Mouse (Mus musculus): ENCODE measurements around the gene Gm17660. TPM values are rescaled to one million over a fixed set of nuclear protein-coding genes. Genes with fewer than 3 reads are reported as not detected.
"Not testable (repeated sequence)": the region's sequence is repeated elsewhere in the genome, so short reads cannot be mapped to it uniquely, and the experiment has no call there.

Gene Gm17660
- total RNA-seq, 2 experiments from 2014 or later = not detected

DNA sequence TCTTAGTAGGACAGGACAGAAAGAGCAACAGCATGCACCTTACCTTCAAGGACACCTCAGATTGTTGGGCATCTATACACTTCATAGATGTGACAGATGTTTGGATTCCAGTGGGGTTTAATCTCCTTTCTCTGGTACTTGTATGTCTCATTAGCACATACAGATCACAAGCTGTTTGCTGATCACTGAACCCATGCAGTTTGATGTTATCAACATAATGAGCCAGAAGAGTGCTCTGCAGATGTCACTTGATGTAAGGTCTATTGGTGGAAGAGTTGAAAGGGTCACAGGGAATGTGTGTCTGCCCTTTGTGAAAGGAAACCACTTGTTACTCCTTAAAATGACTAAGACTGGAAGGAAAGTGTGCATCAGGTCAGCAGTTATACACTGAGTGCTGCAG, 42.3 kb downstream of the Gm17660 start:
- Histone ChIP-seq H3K27ac (no peak overlapping the region), H3K4me3 (no peak overlapping the region)
- intact Hi-C loops (cut with DNase I) = no loop called here
- TF ChIP-seq CTCF (IDR thresholded peaks at IDR 0.05) = no peak
- no peak for DNase-seq (ENCODE audit: extremely low spot score in 1 of 2, low spot score in 2 of 2)

DNA sequence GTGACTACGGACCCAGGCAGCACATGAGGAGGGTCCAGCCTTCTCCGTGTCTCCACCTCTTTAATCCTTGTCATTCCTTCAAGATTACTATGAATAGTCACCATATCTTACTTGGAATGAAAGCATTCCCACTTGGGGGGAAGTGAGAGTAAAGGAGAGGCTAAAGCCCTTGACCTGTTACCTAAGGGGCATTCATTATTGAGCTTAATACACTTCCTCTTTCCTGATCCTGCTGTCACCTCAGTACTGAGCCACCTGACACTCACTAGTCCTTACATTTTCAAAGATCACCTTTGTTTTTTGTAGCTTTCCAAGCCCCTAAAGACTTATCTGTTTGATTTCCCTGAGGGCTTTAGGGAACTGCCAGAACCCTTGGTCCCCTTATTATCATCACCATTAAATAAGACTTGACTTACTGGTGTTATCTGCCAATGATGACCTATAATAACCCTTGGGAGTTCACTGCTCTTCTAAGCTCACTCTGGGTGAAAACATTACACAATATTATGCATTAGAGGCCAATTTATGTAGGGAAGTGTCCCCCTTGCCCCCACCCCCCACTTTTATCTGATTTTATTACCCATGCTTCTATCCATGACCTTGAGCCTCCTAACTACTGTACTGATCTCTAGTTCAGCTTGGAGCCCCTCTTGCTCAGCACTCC, 44.8 kb downstream of the Gm17660 start:
- intact Hi-C loops (cut with DNase I) = no loop called here
- no peak for TF ChIP-seq CTCF (IDR thresholded peaks at IDR 0.05)

DNA sequence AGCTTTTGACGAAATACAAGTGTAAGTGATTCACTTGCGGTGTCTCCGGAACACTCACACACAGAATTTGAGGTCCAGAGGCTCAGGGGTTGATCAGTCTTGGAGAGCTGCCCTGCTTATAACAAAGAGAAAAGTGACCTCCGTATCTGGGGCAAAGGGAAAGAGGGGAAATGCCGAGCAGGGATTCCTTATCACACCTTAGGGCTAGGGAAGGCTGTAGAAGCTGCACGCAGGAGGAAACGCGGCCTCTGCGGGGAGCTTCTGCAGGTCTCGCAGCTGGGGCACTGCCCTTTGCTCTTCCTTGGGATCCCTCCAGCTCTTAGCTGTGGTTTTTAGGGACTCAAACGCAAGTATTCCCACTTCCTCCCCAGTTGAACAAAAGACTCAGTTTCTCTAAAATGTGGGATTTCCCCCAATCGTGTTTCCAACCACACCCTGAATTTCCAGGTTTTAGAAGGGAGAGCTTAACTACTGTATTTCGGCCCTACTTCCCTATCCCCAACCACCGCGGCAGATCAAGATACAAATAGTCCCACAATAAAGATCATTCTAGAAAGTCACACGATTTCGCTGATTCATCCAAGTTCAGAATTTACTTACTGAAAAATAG, 52.1 kb downstream of the Gm17660 start:
- intact Hi-C loops (cut with DNase I) = no loop called here
- DNase-seq (ENCODE audit: extremely low spot score in 1 of 2, low spot score in 2 of 2) = no peak
- no peak overlapping the region for H3K27ac ChIP-seq
- no peak overlapping the region for H3K4me3 ChIP-seq
- no peak for TF ChIP-seq CTCF (IDR thresholded peaks at IDR 0.05)

More for the DNA sequence above, 44.8 kb downstream of the Gm17660 start:
- Histone ChIP-seq H3K27ac (no peak overlapping the region), H3K4me3 (no peak overlapping the region)
- no peak for DNase-seq (ENCODE audit: extremely low spot score in 1 of 2, low spot score in 2 of 2)

DNA sequence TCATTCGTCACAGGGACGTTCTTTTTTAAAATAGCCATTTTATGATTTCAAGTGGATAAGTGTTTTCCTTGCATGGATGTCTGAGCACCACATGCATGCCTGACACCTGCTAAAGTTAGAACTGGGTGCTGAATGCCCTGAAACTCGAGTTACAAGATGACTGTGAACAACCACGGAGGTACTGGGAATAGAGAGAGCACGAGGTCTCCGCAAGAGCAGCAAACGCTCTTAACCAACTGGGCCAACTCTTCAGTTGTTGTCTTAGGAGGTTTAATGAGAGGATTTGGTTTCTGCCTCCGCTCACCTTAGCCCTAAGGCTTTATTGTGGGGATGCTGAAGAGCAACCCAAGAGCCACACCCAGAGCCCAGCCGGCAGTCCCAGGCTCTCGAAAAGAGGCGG, 52.6 kb downstream of the Gm17660 start:
- intact Hi-C loops (cut with DNase I) = no loop called here
- Histone ChIP-seq H3K4me3 (no peak overlapping the region), H3K27ac (no peak overlapping the region)
- DNase-seq (ENCODE audit: extremely low spot score in 1 of 2, low spot score in 2 of 2) = no peak
- no peak for TF ChIP-seq CTCF (IDR thresholded peaks at IDR 0.05)

DNA sequence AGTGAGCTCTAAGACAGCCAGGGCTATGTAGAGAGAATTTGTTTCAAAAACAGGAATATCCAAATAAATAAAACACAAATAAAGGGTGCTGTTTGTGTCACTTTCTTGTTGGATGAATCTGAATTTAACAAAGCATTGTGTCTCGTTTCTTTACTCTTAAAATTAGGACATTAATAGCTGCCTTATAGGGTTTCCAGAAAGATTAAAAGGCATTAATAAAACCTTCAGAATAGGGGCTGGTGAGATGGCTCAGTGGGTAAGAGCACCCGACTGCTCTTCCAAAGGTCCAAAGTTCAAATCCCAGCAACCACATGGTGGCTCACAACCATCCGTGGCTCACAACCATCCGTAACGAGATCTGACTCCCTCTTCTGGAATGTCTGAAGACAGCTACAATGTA, 53.2 kb downstream of the Gm17660 start:
- DNase-seq (ENCODE audit: extremely low spot score in 1 of 2, low spot score in 2 of 2); H3K27ac ChIP-seq; H3K4me3 ChIP-seq; intact Hi-C loops (cut with DNase I): not testable (repeated sequence)

DNA sequence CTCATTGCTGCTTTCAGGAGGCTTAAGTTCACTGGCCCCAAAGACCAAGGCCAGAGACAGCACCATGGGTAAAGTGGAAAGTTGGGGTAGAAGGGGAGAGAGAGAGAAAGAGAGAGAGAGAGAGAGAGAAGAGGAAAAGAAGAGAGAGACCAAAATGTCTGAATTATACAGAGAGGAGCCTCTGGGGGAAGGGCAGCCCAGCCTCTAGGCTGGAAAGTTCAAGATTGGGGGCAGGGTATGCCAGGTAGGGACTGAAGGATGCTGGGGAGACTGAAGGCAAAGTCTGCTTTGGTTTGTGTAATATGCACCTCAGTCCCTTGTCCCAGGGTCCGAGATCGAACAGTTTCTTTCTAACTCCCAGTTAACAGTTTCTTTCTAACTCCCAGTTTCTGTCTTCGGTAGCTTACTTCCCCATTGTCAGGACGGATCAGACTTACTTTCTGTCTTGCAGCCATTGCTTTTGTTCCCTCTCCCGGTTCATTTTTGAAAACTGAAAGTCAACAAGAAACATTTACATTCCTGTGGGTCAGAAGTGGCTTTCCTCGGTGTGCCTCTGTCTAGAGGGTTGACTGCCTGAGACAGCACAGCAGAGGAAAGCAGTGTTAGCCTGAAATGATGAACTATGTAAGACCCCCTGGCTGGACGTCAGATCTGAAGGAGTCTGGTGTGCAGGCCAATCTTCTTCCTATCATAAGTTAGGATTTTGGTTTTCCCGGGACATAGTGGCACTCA, 54.0 kb downstream of the Gm17660 start:
- DNase-seq (ENCODE audit: extremely low spot score in 1 of 2, low spot score in 2 of 2) = no peak
- no peak overlapping the region for H3K27ac ChIP-seq
- intact Hi-C loops (cut with DNase I) = no loop called here
- no peak for TF ChIP-seq CTCF (IDR thresholded peaks at IDR 0.05)
- no peak overlapping the region for H3K4me3 ChIP-seq

DNA sequence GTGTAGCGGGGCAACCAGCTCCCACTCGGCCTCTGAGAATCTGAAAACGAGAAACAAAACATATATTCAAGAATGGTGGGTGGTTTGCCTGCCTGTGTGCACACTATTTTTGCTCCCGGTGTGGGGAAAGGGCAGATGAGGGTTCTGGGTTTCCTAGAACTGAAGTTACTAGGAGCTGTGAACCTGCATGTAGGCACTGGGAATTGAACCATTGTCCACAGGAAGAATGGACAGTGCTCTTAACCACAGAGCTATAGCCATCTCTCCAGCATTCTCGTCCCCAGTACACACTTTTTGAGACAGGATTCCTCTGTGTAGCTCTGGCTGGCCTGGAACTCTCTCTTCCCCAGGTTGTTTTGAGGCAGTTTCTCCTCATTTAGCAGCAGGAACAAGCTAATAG, 54.9 kb downstream of the Gm17660 start:
- no peak for TF ChIP-seq CTCF (IDR thresholded peaks at IDR 0.05)
- no peak for DNase-seq (ENCODE audit: extremely low spot score in 1 of 2, low spot score in 2 of 2)
- peak overlapping the region; percentile 90 for H3K27ac ChIP-seq
- intact Hi-C loops (cut with DNase I) = no loop called here
- peak overlapping the region; percentile 69 for H3K4me3 ChIP-seq

DNA sequence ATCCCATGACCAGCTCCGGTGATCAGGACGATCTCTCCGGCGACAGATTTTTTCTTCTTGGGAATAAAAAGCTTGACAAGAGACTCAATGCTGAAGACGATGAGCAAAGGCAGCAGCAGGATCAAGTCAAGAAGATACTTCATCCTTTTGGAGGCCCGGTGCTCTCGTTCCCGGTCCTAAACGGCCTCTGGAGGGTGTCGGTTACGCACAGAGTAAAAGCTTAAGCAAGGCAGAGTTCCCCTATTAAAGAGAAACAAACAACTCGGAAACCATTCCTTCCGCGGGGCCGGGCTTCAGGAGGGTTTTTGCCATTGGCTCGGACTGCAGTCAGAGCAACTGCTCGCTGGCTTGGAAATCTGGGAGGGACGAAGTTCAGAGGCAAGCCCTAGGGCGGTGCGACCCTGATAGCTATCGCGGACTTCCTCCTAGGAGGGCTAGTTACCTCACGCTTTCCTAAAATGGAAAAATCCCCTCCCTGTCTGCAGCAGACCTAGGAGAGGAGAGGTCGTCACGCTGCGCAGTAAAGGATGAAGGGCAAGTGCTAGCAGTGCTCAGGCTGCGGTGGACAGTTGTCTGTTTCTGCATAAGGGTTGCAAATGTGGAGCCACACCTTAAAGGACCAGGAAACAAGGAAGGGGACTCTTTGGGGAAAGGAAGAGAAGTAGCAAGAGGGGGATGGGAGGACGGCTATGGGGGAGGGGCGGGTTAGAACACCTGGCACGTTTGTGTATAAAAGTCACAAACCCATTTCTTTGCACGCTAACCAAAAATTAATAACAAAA, 55.6 kb downstream of the Gm17660 start, which contains the start of gene Hsd17b11:
Gene Hsd17b11, minus strand, starts transcription at position 323 of the 782 bp plus-strand sequence.
- no peak; the same call in none of the 2 replicates for TF ChIP-seq CTCF (IDR thresholded peaks at IDR 0.05)
- peak; percentile 56 to 71 for DNase-seq (ENCODE audit: extremely low spot score in 1 of 2, low spot score in 2 of 2)
- H3K4me3 ChIP-seq = peak within 1 kb of the TSS; percentile 69
- intact Hi-C loops (cut with DNase I) = no loop called here
- peak within 1 kb of the TSS; percentile 90 for H3K27ac ChIP-seq

Small RNA genes lying within 50 kb of the gene (microRNA-seq; reads per million reads assigned to microRNA genes)
- gene Mir5619 = 0.24 reads per million in 2 experiments

Other genes with a start within 250 kb of the Gm17660 start
- 10 to 100 TPM; 33.1 to 35.3 TPM for gene Klhl8, start 166.3 kb downstream of the Gm17660 start, total RNA-seq (2021)
- under 1 TPM in 1 of 2 experiments, not detected in 1; 0.42 TPM for gene Hsd17b13, start 100.2 kb downstream of the Gm17660 start, total RNA-seq (2021)
- gene Hsd17b11, start 55.7 kb downstream of the Gm17660 start, total RNA-seq (2021) = 10 to 100 TPM; 42.3 to 42.7 TPM
- gene Nudt9, start 31.3 kb downstream of the Gm17660 start, total RNA-seq (2021) = 10 to 100 TPM; 66.1 to 68.4 TPM
- gene Sparcl1, start 36.1 kb upstream of the Gm17660 start, total RNA-seq (2021) = 1,000 to 10,000 TPM; 1,525 to 1,546 TPM
- gene Dspp, start 93.1 kb upstream of the Gm17660 start, total RNA-seq (2021) = under 1 TPM; 0.07 to 0.09 TPM
- 1 to 10 TPM; 6.0 to 6.8 TPM for gene Dmp1, start 125.0 kb upstream of the Gm17660 start, total RNA-seq (2021)
- gene Ibsp, start 221.6 kb upstream of the Gm17660 start, total RNA-seq (2021) = under 1 TPM; 0.23 to 0.37 TPM
- gene Mepe, start 247.7 kb upstream of the Gm17660 start, total RNA-seq (2021) = not detected

Measured in left cerebral cortex, adult 2 months (tissue).